Mouse (Mus musculus): Measurements from ENCODE around the gene Ppp1r1b.

Gene Ppp1r1b

DNA sequence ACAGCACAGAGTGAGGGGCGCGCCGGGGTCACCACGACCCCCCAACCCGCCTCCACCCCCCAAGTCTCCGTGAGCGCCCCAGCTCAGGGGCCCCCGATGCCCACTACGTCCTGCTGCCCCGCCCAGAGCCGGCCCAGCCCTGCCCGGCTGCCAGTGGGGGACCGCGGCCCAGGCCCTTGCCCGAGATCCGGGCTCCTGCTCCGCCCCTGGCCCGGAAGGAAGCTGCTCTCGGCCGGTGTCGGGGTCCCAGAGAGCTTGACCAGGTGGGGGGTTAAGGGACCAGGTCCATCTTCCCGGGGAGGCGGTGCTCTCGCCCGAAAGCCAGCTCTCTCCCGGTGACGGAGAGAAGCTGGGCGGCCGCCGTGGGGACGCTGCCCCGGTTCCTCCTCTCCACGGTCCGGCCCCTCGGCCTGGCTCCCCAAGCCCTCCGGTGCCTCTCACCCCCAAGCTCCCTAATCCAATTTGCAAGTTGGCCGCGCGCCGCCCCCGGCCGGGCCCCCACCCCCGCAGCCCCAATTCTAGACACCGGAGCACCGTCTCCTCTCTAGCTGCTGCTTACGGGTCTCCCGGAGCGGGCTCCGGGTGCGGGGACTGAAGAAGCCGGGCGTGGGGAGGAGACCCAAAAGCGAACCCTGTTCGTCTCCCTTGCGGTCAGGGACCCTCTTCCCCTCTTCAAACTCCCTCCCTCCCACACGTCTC is 19.7 kb upstream of the Ppp1r1b start:
- peak; percentile 82 to 84 for DNase-seq

DNA sequence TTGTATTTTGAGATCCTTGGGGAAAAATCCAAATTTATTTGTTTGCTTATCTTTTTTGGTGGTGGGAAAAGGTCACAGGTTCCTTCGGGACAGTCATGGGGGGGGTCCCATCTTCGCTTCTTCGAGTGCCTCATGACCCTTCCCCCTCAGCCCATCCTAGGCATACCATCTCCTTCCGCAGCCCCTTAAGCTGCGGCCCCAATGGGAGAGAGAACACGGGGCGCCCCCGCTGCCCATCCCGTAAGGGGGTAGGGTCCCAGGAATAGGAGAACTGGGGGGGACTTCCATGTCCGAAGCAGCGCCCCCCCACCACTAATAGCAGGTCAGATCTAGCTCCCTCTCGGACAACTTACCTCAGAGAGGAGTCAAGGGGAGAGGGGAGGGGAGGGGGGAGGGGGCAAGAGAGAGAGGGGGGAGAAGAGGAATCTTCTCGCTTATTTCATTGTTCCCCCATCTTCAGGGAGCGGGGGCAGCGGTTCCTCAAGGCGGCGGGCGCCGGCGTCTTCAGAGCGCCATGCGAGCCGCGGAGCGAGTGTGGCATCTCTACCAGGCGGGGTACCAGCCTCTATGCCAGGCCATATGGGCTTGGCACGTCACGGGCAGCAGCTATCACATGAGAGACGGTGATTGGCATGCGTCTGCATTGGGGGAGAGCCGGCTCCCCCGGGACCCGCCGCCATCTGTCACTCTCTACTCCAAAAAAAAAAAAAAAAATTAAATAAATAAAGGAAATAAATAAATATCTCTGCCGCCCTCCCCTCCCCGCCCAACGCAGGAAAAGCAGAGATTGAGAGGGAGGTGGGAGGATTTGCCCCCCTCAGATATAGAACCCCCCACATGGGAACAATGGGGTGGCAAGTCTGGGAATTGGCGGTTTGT is 18.9 kb upstream of the Ppp1r1b start, which contains the start of gene Neurod2:
Neurod2 (minus strand) TSS at position 568 of the 879 bp plus-strand sequence.
- DNase-seq, result peak; percentile 94 to 96

DNA sequence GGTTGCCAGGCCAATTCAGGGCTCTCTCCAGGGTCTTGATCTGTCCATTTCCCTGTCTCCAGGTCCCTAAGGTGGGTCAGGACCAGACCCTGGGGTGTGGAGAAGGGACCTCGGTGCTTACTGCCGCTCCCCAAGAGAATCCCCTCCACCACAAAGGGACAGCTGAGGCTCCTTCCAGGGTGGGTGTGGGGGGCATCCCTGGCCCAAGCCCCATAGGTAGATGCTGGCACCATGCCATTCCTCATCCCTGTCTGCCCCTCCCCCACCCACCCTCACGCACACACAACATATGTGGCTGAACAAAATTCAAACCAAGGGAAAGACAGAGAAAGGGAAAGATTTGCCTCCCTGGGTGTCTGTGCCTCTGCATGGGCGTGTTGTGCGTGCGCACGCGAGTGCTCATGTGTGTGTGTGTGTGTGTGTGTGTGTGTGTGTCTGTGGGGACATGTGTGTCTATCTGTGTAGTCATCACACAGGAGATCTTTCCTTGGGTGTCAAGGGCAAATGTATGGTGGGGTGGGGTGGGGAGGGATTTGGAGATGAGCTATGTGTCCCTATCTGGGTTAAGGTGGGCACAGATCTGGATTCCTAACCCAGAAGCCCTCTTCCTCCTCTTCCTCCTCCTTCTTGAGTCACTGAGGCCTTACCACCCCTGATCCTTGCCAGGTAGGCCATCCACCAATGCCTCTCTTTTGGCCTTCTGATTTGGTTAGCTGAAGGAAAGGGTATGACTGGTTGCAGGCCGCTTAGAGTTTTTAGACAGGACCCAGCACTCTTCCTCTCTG is 18.1 kb upstream of the Ppp1r1b start:
- peak; percentile 49 to 65 for DNase-seq

DNA sequence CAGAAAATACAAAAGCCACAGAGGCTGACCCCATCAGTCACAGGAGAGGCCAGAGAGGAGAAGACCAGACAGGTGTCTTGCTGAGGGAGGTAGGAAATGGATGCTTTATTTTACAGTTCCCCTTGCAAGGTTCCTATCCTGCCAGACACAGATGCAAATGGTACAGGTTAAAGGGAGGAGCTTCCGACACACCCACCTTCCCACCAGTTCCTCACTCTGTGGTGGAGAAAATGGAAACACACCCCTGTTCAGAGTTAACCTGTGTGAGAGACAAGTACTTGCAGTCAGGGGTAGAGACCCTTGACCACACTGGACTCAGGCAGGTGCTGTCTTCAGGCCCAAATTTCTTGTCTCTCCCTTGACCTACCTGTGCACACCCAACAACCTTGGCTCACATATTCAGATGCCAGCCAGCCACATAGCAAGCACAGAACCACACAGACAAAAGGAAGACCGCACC is 17.4 kb upstream of the Ppp1r1b start:
- DNase-seq, result peak in 1 of 2 experiments; percentile 31

DNA sequence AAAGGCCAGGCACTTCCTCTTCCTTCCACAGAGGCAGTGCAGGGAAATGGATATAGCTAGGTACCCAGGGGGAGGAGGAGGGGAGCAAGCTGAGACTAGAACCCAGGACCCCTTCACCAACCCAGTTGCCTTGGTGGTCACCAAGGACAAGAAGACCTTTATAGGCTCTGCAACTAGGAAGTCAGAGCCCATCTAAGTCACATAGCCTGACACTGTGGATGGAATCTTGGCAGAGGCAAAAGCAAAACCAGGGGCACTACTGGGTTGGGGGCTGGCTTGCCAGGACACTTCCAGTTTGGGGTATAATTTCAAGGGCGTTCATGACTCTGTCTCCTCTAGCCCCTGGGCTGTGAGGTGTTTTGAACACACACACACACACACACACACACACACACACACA is 16.8 kb upstream of the Ppp1r1b start:
- peak in 1 of 2 experiments; percentile 22 for DNase-seq

DNA sequence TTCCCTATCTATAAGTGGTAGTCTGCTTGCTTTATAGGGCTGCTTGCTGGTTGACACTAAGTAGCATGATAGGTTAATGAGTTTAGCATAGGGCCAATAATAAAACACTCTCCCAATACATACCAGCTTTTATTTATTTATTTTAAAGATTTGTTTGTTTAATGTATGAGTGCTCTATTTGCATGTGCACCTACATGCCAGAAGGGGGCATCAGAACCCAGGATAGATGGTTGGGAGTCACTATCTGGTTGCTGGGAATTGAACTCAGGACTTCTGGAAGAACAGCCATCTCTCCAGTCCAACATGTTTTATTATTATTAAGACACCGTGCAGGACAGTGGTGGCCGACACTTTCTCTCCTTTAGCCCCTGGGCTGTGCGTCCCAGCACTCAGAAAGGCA is 16.0 kb upstream of the Ppp1r1b start:
- DNase-seq, result peak in 1 of 2 experiments; percentile 9

DNA sequence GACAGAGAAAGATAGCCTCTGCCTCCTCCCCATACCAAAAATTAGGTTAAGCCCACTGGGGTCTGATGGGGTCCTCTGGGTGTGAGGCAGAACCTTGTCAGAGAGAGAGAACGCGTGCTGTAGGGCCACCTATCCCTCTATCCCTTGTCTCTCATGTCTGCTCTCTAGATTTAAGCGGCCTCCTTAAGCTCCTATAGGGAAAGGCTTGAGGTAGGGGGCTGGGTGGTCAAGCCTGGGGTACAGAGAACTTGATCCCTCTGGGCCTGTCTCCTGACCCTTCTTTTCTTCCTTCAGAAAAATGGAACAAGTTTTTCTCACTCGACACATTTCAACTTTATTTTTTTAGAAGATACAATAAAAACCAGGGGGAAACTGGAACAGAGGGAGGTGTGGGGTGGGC is 15.4 kb upstream of the Ppp1r1b start:
- no peak for DNase-seq

DNA sequence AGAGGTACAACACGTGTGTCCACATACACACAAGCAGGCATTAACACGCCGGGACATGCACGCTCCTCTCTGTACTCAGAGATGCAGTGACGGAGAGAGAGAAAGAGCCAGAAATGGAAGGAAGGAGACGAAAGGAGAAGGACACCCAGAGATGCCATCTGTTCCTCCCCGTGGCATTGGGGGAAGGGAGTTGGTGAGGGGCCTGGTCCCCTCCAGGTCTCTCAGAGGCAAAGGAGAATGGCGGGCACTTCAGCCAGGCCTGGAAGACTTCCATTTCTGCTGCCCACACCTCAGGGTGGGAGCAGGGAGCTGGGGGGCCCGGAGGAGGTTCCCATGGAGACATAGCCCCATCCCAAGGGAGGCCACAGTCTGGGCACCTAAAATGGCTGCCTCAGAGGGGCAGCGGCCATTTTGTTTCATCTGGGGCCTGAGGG is 14.9 kb upstream of the Ppp1r1b start:
- peak; percentile 77 to 82 for DNase-seq

DNA sequence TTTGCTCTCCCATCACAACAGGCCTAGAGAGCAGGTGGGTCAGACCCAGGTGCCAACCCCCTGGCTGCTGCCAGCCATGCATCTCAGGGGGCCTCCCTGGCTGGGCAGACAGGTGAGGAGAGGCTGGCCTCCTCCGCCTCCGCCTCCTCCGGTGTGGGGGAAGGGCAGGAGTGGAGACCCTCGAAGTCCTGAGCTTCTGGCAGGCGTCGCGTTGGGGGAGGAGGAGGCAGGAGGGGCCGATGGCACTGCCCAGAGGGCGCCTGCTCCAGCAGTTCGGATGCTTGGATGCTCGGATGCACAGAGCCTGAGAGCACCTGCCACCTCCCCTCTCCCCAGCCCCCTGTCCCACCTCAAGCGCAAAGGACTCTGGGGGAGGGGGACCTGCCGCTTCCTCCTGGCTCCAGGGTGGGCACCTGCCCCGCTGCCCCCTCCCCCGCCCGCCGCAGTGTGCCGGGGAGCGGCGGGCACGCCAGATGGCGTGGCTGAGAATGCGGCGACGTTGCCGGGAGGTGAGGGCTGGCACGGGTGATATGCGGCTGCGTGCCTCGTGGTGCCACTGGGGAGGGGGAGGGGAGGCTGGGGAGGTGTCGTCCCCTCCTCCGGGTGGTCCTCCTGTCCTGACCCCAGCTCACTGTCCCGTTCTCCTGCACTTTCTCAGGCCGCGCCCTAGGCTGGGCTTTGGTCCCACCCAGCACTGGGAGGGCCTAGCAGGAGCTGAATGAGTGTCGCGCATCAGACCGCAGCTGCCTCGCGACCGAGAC is 14.0 kb upstream of the Ppp1r1b start:
- DNase-seq, result peak; percentile 88 to 89

DNA sequence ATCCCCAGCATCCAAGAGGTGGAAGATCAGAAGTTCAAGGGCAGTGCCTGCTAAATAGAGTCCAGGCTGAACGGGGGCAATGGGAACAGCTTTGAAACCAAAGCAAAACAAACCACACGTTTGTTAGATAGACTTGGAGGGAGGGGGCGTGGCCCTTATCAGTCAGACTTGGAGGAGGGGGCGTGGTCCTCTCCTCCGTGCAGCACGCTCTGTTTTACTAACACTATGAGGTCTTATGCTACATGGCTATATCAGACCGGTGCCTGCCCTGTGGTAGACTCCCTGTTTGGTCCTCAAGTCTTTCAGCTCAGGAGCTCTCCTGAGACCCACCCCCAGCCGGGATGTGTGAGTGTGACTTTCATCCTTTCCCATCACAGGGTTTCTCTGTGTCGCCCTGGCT is 13.0 kb upstream of the Ppp1r1b start:
- DNase-seq, result peak in 1 of 2 experiments; percentile 50

DNA sequence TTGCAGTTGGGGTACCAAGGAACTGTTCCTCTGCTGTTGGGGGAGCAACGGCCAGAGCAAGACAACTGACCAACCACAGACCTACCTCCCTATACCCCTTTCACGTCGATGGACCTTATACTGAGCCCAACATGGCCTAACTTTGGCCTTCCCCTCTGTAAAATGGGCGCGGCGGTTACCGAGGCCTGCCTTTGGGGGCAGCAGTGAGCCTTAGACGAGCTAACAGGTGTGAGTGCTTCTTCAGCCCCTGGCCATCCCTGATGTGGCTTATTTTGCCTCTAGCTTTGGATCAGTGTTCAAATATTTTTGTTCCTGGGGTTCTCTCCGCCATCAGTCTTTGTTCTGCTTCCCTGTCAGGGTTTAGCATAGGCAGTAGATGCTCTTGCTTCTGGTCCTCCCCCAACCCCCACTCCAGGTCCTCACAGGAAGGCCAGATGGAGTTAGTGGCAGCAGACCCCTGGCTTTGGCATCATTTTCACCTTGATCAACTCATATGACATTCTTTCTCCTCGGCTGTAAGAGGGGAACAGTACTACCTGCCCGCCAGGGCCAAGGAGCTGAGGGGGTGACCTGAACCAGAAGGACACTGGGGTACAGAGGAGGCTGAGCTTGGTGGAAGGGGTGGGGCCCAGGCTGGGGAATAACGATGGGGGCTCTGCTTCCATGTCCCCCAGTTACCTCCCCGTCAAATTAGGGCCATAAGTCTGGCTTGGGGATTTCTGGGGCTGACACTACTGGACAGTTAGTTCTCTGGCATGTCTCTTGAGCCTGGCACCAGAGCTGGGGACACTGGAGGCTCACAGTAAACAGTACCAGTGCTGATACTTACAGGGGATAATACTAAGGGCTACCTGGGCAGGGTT is 11.7 kb upstream of the Ppp1r1b start:
- DNase-seq, result peak; percentile 64 to 79

DNA sequence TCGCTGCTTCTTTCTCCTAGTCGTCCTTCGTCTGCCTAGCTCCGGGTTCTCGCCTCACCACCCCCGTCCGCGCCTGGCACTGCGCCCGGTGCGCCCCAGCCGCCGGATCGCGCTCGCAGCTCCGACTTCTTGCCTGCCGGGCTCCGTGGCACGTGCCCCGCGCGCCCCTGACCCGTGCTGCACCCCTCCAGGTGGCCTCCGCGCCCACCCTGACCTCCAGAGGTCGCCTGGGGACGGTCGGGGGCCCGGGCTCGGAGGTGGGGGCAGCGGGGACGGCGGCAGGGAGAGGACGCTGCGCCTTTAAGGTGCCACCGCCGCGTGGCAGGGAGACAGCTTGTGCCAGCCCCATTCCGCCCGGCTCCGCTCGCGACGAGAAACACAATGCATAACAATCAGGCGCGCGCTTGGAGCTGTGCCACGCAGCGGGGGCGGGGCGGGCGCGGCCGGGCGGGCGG is 9.7 kb upstream of the Ppp1r1b start:
- peak; percentile 93 to 95 for DNase-seq

DNA sequence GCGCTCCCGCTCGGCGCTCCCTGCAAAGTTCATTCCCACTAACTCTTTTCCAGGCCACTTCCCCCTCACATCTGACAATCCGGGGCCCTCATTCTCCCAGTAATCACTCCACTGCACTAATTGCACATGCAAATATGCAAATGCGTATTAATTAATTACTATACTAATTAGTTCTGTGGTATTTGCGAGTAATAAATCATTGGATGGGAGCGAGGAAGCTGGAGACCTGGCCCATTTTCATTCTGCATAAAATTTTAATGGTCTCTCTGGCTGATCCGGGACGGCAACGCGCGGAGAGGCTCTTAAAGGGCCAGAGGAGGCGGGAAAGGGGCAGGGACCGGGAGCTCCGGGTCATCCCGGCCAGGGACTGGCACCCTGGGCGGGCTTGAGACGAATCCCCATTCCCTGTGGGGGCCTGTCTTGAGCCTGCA is 9.1 kb upstream of the Ppp1r1b start:
- peak; percentile 73 to 75 for DNase-seq

DNA sequence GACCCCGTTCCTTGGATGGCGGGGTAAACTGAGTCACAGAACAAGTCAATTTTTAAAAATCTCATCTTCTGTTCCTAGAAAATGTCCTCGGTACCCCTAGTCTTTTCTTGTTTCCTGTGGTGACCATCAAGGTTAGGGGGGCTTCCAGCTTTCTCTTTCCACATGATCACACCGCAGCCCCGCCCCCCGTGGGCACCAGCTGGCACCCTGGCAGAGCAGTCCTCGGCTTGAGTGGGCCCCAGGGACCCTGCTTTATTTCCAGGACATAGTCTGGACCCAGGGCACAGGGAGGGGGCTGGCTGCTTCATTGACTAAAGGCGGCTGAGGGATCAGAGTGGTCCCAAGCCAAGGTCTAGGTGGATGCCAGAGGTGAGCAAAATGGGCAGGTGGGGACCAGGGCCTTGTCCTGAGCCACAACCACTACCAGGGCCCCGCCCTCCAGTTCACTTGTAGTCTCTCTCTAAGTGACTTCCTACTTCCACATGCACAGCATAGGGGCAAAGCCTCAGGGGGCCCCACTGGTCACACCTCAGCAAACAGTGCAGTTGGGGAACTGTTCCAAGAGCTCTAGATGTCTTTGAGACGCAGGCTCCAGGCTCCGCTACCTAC is 8.4 kb upstream of the Ppp1r1b start:
- DNase-seq, result peak in 1 of 2 experiments; percentile 59

DNA sequence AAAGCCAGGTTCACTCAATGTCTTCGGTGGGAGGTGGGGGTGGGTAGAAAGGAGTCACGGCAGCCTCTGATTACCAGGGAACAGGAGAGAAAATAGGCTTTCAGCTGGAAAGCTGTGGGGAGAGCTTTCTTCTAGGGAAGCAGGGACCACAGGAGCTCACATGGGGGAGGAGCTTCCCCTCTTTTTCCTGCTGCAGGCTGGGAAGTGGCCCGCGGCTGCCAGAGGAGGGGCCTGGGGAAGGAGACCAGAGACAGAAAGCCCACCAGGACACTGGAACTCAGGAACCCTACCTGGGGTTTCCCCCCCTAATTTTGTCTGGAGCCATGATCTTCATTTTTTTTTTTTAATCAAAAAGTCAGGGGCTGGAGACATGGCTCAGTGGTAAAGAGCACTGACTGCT is 7.6 kb upstream of the Ppp1r1b start:
- DNase-seq, result no peak

DNA sequence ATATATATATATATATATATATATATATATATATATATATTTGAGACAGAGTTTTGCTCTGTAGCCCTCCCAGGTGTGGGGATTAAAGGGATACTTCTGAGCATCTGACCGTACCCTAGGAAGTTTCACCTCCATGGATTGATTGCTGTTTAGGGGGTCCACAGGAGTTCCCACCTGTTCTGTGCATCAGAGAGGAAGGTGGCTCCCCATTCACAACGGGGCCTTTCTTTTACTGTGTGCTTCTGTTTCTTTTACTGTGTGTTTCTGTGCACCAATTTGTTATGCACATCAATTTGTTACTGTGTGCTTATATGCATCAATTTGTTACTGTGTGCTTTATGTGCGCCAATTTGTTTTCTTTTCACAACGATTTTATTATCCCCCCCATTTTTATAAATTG is 7.0 kb upstream of the Ppp1r1b start:
- DNase-seq, result no peak

DNA sequence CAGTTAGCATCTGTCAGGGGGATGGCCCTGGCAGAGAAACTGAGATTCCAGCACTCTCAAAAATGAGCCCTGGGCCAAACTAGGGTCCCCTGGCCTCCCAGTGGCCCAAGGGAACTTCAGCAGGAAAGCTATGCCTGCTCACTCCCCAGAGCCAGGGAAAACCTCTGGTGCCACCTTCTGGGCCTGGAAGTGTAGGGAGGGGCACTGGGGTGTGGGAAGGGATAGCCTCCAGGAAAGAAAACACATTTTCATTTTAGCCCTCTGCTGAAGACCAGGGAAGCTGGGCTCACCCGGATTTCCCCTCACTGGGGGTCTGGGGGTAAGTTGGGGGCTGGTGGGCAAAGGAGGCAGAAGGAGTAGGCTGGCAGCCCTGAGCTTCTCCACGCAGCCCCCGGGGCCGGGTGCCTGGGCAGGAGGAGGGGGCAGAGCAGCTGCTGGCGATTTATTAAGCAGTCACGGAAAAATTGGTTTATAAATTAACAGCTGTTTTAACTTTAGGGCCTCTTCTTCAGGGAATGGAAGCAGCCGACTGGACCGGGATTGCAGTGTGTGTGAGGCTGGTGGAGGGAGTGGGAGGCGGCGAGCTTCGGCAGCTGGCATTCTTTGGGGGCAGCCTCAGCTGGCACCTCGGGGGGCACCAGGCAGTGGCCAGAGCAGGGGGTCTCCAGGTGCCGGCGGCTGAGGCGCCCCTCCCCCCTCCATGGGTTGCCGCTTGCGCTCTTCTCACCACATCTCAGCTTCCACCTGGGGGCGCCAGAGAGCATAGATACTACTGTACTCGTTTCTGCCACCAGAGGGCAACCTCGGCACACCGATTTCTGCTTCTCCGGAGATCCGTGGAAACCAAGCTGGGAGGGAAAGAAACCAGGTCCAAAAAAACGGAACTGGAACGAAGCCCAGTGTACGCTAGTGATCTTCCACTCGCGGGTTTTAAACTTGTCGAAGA is 5.9 kb upstream of the Ppp1r1b start:
- peak; percentile 97 to 100 for DNase-seq

DNA sequence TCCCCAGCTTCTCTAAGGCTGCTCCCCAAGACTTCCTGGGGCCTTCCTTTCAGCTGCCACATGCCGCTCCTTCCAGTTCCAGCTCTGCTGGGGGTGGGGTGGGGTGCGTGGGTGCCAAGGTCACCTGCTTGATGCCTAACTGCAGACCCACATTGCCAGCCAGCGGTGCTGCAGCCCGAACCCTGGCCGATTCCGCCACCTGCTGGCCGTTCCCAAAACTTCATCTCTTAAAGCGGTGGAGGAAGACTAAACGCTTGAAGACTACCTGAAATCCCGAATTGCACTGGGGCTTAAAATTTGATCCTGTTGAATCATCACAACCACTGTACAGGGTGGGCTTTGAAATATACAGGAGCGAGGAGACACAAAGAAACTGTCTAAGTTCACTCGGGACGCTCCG is 3.0 kb upstream of the Ppp1r1b start:
- peak; percentile 96 for DNase-seq

DNA sequence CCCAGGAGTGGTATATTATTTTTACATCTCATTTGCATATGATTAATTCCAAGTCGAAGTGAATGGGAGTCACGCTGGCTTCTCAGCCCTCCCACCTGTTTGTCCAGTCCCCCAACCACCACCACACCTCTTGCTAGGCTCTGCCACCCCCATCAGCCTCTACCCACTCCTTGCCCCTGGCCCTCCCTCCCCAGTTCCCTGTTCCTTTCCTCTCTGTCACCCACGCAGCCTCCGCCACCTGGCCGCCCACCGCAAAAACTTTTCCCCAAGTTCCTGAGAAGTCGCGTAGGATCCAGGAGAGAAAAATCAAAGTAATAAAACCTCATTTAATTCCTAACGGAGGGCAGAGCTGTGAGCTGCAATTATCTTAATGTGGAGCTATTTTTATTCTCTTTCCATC is 2.0 kb upstream of the Ppp1r1b start:
- no peak for DNase-seq

Measured in cerebellum, postnatal 25 days (tissue).